Mouse (Mus musculus) MEL (cell line): Measurements from ENCODE around the gene Slc16a3. TPM values are rescaled to one million over a fixed set of nuclear protein-coding genes. Genes with fewer than 3 reads are reported as not detected.

Source experiments
- DNase-seq: peaks from one replicate; pipeline ENCODE4 v3.0.0; 2011; ENCODE audit warnings: low read depth, low spot score
- H3K27ac ChIP-seq: 2 replicates; pipeline ENCODE4 v1.5.1; 2012; ENCODE audit warnings: low read depth, mild to moderate bottlenecking, control low read depth, low read length, moderate library complexity; ENCODE audit not compliant: control insufficient read depth
- H3K27me3 ChIP-seq, 2 experiments: fragments of 150-350 bp in 1 of 2; sonication (generic) in 1 of 2; 2 replicates each; pipeline ENCODE4 v1.6.1; 2012; ENCODE audit warnings: low read length in 2 of 2, mild to moderate bottlenecking in 2 of 2, improper control_type of control experiment in 1 of 2, moderate library complexity in 1 of 2; ENCODE audit not compliant: insufficient read depth in 2 of 2, control insufficient read depth in 1 of 2
- H3K36me3 ChIP-seq, 2 experiments: 2 replicates each; pipeline ENCODE4 v1.6.1; 2012 to 2014; ENCODE audit warnings: low read length in 2 of 2, improper control_type of control experiment in 1 of 2, inconsistent platforms in 1 of 2, mild to moderate bottlenecking in 1 of 2; ENCODE audit not compliant: insufficient read depth in 2 of 2, control insufficient read depth in 1 of 2
- H3K4me1 ChIP-seq, 2 experiments: fragments of 150-350 bp in 1 of 2; sonication (generic) in 1 of 2; 2 replicates each; pipeline ENCODE4 v1.6.1; 2012; ENCODE audit warnings: low read length in 2 of 2, improper control_type of control experiment in 1 of 2, mild to moderate bottlenecking in 1 of 2; ENCODE audit not compliant: insufficient read depth in 2 of 2, control insufficient read depth in 1 of 2
- H3K4me3 ChIP-seq, 2 experiments: fragments of 150-350 bp in 1 of 2; sonication (generic) in 1 of 2; 2 replicates each; pipeline ENCODE4 v1.5.1; 2012; ENCODE audit warnings: low read depth in 2 of 2, low read length in 2 of 2, mild to moderate bottlenecking in 2 of 2, moderate library complexity in 2 of 2, control low read depth in 1 of 2, improper control_type of control experiment in 1 of 2; ENCODE audit not compliant: control insufficient read depth in 1 of 2, insufficient read depth in 1 of 2
- H3K79me2 ChIP-seq: 2 replicates; pipeline ENCODE4 v1.6.1; 2012; ENCODE audit warnings: mild to moderate bottlenecking, low read length, moderate library complexity; ENCODE audit not compliant: control insufficient read depth, poor library complexity, insufficient read depth
- H3K9ac ChIP-seq: 2 replicates; pipeline ENCODE4 v1.6.1; 2012; ENCODE audit warnings: low read depth, mild to moderate bottlenecking, control low read depth, low read length, moderate library complexity; ENCODE audit not compliant: control insufficient read depth, poor library complexity, severe bottlenecking
- H3K9me3 ChIP-seq: fragments of 150-350 bp; sonication (generic); replicated peaks from 2 replicates; pipeline ENCODE4 v1.6.1; 2012; ENCODE audit warnings: mild to moderate bottlenecking, low read length, improper control_type of control experiment, moderate library complexity; ENCODE audit not compliant: insufficient read depth
- CHD1 ChIP-seq: IDR thresholded peaks from 2 replicates; pipeline ENCODE4 v1.6.1; 2012; ENCODE audit warnings: low read depth, mild to moderate bottlenecking, inconsistent platforms, low read length, improper control_type of control experiment
- CHD2 ChIP-seq: IDR thresholded peaks from 2 replicates; pipeline ENCODE4 v1.6.1; 2011; ENCODE audit warnings: low read length, improper control_type of control experiment
- CTCF ChIP-seq, 3 experiments: IDR thresholded peaks in 2 of 3; conservative IDR thresholded peaks in 1 of 3; 2 replicates each; pipeline ENCODE4 v1.5.1; 2011 to 2012; ENCODE audit warnings: low read length in 3 of 3, low read depth in 2 of 3, mild to moderate bottlenecking in 2 of 3, improper control_type of control experiment in 1 of 3, inconsistent platforms in 1 of 3, mixed read lengths in 1 of 3, moderate library complexity in 1 of 3; ENCODE audit not compliant: control insufficient read depth in 1 of 3, insufficient read depth in 1 of 3, poor library complexity in 1 of 3, severe bottlenecking in 1 of 3
- E2F4 ChIP-seq: IDR thresholded peaks from 2 replicates; pipeline ENCODE4 v1.6.1; 2011; ENCODE audit warnings: low read depth, low read length, improper control_type of control experiment, borderline replicate concordance
- ELF1 ChIP-seq: IDR thresholded peaks from 2 replicates; pipeline ENCODE4 v1.6.1; 2014; ENCODE audit warnings: low read depth, mild to moderate bottlenecking, inconsistent platforms, low read length, improper control_type of control experiment, moderate library complexity
- EP300 ChIP-seq, 2 experiments: IDR thresholded peaks; 2 replicates each; pipeline ENCODE4 v1.6.1; 2011; ENCODE audit warnings: improper control_type of control experiment in 2 of 2, low read length in 2 of 2, low read depth in 1 of 2, mild to moderate bottlenecking in 1 of 2
- ETS1 ChIP-seq: IDR thresholded peaks from 2 replicates; pipeline ENCODE4 v1.6.1; 2012; ENCODE audit warnings: low read depth, mild to moderate bottlenecking, inconsistent platforms, low read length, improper control_type of control experiment, moderate library complexity
- GATA1 ChIP-seq: IDR thresholded peaks from 2 replicates; pipeline ENCODE4 v1.6.1; 2011; ENCODE audit warnings: low read depth, low read length, improper control_type of control experiment
- HCFC1 ChIP-seq: IDR thresholded peaks from 2 replicates; pipeline ENCODE4 v1.6.1; 2012; ENCODE audit warnings: low read depth, mild to moderate bottlenecking, inconsistent platforms, low read length, improper control_type of control experiment, moderate library complexity
- JUND ChIP-seq: IDR thresholded peaks from 2 replicates; pipeline ENCODE4 v1.6.1; 2011; ENCODE audit warnings: low read depth, mild to moderate bottlenecking, improper control_type of control experiment, low read length
- MAFK ChIP-seq: IDR thresholded peaks from 2 replicates; pipeline ENCODE4 v1.6.1; 2011; ENCODE audit warnings: low read depth, mild to moderate bottlenecking, low read length, improper control_type of control experiment, borderline replicate concordance
- MXI1 ChIP-seq: IDR thresholded peaks from 2 replicates; pipeline ENCODE4 v1.6.1; 2011; ENCODE audit warnings: mild to moderate bottlenecking, low read depth, low read length, improper control_type of control experiment
- MYB ChIP-seq: IDR thresholded peaks from 2 replicates; pipeline ENCODE4 v1.6.1; 2011; ENCODE audit warnings: mild to moderate bottlenecking, low read depth, low read length, improper control_type of control experiment
- NELFE ChIP-seq: IDR thresholded peaks from 2 replicates; pipeline ENCODE4 v1.6.1; 2011; ENCODE audit warnings: low read depth, low read length, improper control_type of control experiment
- NRF1 ChIP-seq: IDR thresholded peaks from 2 replicates; pipeline ENCODE4 v1.6.1; 2014; ENCODE audit warnings: low read depth, mild to moderate bottlenecking, inconsistent platforms, low read length, improper control_type of control experiment, moderate library complexity; ENCODE audit not compliant: poor library complexity, insufficient read depth, severe bottlenecking
- POLR2A ChIP-seq, 2 experiments: IDR thresholded peaks; 2 replicates each; pipeline ENCODE4 v1.6.1; 2011 to 2012; ENCODE audit warnings: low read length in 2 of 2, mild to moderate bottlenecking in 2 of 2, control low read depth in 1 of 2, improper control_type of control experiment in 1 of 2, low read depth in 1 of 2, moderate library complexity in 1 of 2; ENCODE audit not compliant: control insufficient read depth in 1 of 2, insufficient read depth in 1 of 2, poor library complexity in 1 of 2
- RAD21 ChIP-seq: IDR thresholded peaks from 2 replicates; pipeline ENCODE4 v1.6.1; 2011; ENCODE audit warnings: mild to moderate bottlenecking, low read depth, low read length, improper control_type of control experiment
- SIN3A ChIP-seq: IDR thresholded peaks from 2 replicates; pipeline ENCODE4 v1.6.1; 2012; ENCODE audit warnings: low read length, improper control_type of control experiment, inconsistent platforms
- SMC3 ChIP-seq: IDR thresholded peaks from 2 replicates; pipeline ENCODE4 v1.6.1; 2011; ENCODE audit warnings: low read depth, low read length, improper control_type of control experiment
- TAL1 ChIP-seq: IDR thresholded peaks from 2 replicates; pipeline ENCODE4 v1.6.1; 2012; ENCODE audit warnings: mild to moderate bottlenecking, inconsistent platforms, low read length, moderate library complexity, mixed read lengths
- TBP ChIP-seq: IDR thresholded peaks from 2 replicates; pipeline ENCODE4 v1.8.0; 2011; ENCODE audit warnings: low read depth, low read length, improper control_type of control experiment
- TCF12 ChIP-seq: IDR thresholded peaks from 2 replicates; pipeline ENCODE4 v1.6.1; 2014; ENCODE audit warnings: low read depth, mild to moderate bottlenecking, inconsistent platforms, low read length, improper control_type of control experiment, moderate library complexity
- UBTF ChIP-seq: IDR thresholded peaks from 2 replicates; pipeline ENCODE4 v1.6.1; 2012; ENCODE audit warnings: low read depth, mild to moderate bottlenecking, inconsistent platforms, low read length, improper control_type of control experiment, moderate library complexity, borderline replicate concordance; ENCODE audit not compliant: insufficient read depth
- USF1 ChIP-seq: IDR thresholded peaks from 2 replicates; pipeline ENCODE4 v1.6.1; 2014; ENCODE audit warnings: low read depth, mild to moderate bottlenecking, inconsistent platforms, low read length, improper control_type of control experiment, moderate library complexity
- ZC3H11A ChIP-seq: IDR thresholded peaks from 2 replicates; pipeline ENCODE4 v1.6.1; 2012; ENCODE audit warnings: low read depth, mild to moderate bottlenecking, inconsistent platforms, low read length, improper control_type of control experiment
- ZKSCAN1 ChIP-seq: IDR thresholded peaks from 2 replicates; pipeline ENCODE4 v1.6.1; 2012; ENCODE audit warnings: low read depth, mild to moderate bottlenecking, inconsistent platforms, low read length, improper control_type of control experiment, moderate library complexity
- ZMIZ1 ChIP-seq: IDR thresholded peaks from 2 replicates; pipeline ENCODE4 v1.6.1; 2012; ENCODE audit warnings: low read depth, mild to moderate bottlenecking, inconsistent platforms, low read length, improper control_type of control experiment, moderate library complexity
- polyA plus RNA-seq, 2 experiments: library from polyadenylated mRNA; stranded (reverse) in 1 of 2; unstranded in 1 of 2; fragments of >175 nt in 1 of 2; fragments of >200 nt in 1 of 2; gene quantifications; 2 replicates each; pipeline versions ENCODE4 v1.2.1 to v1.2.4; 2012; ENCODE audit warnings: low replicate concordance in 2 of 2, low read depth in 1 of 2; ENCODE audit not compliant: insufficient read length in 2 of 2, insufficient read depth in 1 of 2, missing spikeins in 1 of 2
- total RNA-seq: library from RNA; depleted of rRNA; stranded (reverse); fragments of 300-350 nt; gene quantifications from 2 replicates; pipeline ENCODE4 v1.2.3, GENCODE M21; 2012

Slc16a3 gene
- total and polyA plus RNA-seq, 3 experiments: 85.7 to 610 (median 570) TPM

DNA sequence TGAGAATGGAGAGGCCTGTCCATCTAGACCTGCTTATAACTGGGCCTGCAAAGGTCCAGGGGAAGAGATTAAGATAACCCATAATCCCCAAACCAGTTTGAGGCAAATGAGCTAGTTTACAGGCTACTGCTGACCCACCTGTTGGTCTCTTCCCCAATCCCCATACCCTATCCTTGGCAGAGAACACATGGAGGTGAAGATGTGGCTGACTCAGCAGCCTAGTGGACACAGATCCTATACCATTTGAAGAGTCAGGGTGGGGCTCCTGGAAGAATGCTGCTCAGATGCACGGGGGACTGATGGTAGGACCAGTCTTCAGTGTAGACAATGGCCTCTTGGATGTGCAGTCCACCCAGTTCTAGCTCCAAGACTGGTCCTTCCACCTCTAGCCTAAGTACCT lies 12.0 kb downstream of the Slc16a3 start (continued):
- TF ChIP-seq ZMIZ1 (no peak), CHD2 (0 out of 2 replicates have a peak, but pooled peaks have one; percentile 8), USF1 (no peak), E2F4 (no peak), SIN3A (no peak), CTCF (IDR thresholded peaks at IDR 0.05 in 2 of 3, conservative IDR thresholded peaks at IDR 0.05 in 1 of 3; ENCODE audit: control insufficient read depth in 1 of 3, insufficient read depth in 1 of 3, low read depth in 2 of 3, low read length in 3 of 3, poor library complexity in 1 of 3, severe bottlenecking in 1 of 3) (no peak), MAFK (peak; percentile 65; the same call in 1 of the 2 replicates), ETS1 (no peak), TAL1 (no peak), HCFC1 (no peak), JUND (no peak)

DNA sequence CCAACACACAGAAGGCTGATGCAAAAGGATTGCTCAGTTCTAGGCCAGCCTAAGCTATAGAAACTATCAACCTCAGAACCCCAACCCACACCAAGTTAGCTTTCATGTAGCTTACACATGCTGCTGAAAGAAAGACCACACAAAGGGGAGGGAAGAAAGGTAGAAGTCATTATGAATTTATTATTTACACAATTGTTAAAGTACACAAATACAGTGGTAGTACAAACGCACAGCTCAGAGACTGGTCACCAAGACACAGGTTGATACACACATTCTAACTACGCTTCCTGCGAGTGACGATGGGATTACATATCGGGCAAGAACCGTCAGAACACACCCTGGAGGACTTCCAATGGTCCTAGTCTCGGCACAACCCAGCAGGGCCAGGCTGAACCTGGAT lies 13.3 kb downstream of the Slc16a3 start:
- no peaks in the 10 kb centered on the region for H3K9me3 ChIP-seq
- peaks cover 11 to 29% of the 10 kb centered on the region in 2 experiments for H3K36me3 ChIP-seq
- H3K4me3 ChIP-seq: no peak overlapping the region
- TF ChIP-seq TBP (peak; percentile 28; the same call in 1 of the 2 replicates), HCFC1 (0 out of 2 replicates have a peak, but pooled peaks have one; percentile 9), ELF1 (no peak), ZKSCAN1 (peak; percentile 60; the same call in 1 of the 2 replicates), SMC3 (peak; percentile 7; the same call in 1 of the 2 replicates), MYB (peak; percentile 9; the same call in 1 of the 2 replicates), ZMIZ1 (peak; percentile 91), POLR2A (IDR thresholded peaks at IDR 0.05; ENCODE audit: control insufficient read depth in 1 of 2, insufficient read depth in 1 of 2, low read depth in 1 of 2, low read length in 2 of 2, poor library complexity in 1 of 2) (peak in 1 of 2 experiments; percentile 47; a peak in 2 of 4 replicates), TCF12 (no peak)
- H3K79me2 ChIP-seq: no peaks in the 10 kb centered on the region; the same call in 1 of the 2 replicates
- no peak overlapping the region for H3K27ac ChIP-seq
- DNase-seq: peak; percentile 66
- H3K27me3 ChIP-seq: no peaks in the 10 kb centered on the region
- H3K9ac ChIP-seq: no peak overlapping the region
- peaks cover 0 to 10% of the 10 kb centered on the region in 2 experiments; a peak in 1 of 4 replicates for H3K4me1 ChIP-seq

DNA sequence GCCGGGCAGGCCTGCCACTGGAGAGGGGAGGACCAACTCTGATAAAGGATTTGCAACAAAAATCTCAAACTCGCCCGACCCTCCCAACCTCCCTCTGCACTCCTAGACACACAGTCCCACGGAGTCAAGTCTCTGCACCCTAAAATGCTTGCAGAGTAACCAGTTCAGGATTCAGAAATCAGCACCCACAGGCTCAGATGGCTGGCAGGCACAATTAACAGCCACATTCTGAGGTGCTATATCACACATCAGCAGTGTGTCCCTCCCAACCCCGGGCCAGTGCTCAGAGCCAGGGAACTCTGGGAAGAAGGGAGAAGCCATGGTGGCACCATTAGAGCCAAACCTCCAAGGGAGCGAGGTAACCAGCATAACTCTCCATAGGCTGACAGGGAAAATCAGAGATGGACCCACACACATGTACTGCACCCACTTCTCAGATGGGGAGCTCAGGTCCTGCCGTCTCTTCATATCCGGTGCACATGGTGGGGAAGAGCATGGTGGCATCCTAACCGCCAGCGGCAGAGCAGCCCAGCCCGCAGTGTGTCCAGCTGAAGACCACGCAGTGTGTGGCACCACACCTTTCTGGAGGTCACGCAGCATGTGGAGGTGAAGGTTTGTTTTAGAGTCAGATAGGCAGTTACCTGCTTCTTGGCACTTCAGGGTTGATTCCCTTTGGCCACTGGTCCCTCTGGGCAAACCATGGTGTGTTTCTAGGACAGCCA lies 13.9 kb downstream of the Slc16a3 start:
- Histone ChIP-seq H3K27ac (no peak overlapping the region), H3K9ac (no peak overlapping the region), H3K4me3 (no peak overlapping the region), H3K4me1 (peaks cover 0 to 10% of the 10 kb centered on the region in 2 experiments; a peak in 1 of 4 replicates), H3K79me2 (no peaks in the 10 kb centered on the region), H3K27me3 (no peaks in the 10 kb centered on the region), H3K36me3 (peaks cover 11 to 32% of the 10 kb centered on the region in 2 experiments), H3K9me3 (no peaks in the 10 kb centered on the region)
- DNase-seq: peak; percentile 71
- no peak; the same call in 1 of the 2 replicates for TF ChIP-seq MAFK
- no peak for TF ChIP-seq NRF1
- TF ChIP-seq RAD21: no peak
- no peak for TF ChIP-seq UBTF
- TF ChIP-seq NELFE: 0 out of 2 replicates have a peak, but pooled peaks have one; percentile 12
- no peak for TF ChIP-seq GATA1
- TF ChIP-seq E2F4: no peak
- no peak for TF ChIP-seq ETS1
- no peak for TF ChIP-seq EP300 (IDR thresholded peaks at IDR 0.05; ENCODE audit: low read depth in 1 of 2, low read length in 2 of 2)
- no peak; the same call in 1 of the 2 replicates for TF ChIP-seq TBP
- no peak for TF ChIP-seq MXI1
- peak; percentile 11; the same call in 1 of the 2 replicates for TF ChIP-seq ZC3H11A
- no peak for TF ChIP-seq JUND
- peak in 1 of 2 experiments; percentile 11; a peak in 1 of 4 replicates for TF ChIP-seq POLR2A (IDR thresholded peaks at IDR 0.05; ENCODE audit: control insufficient read depth in 1 of 2, insufficient read depth in 1 of 2, low read depth in 1 of 2, low read length in 2 of 2, poor library complexity in 1 of 2)
- TF ChIP-seq TAL1: no peak
- no peak for TF ChIP-seq TCF12
- TF ChIP-seq CHD1: no peak
